Mouse (Mus musculus): ENCODE data around the gene Bach2. TPM values are rescaled to one million over a fixed set of nuclear protein-coding genes. Genes with fewer than 3 reads are reported as not detected.

Gene Bach2
- polyA plus RNA-seq, 1 experiment from 2014 or later, result 29.9 TPM

DNA sequence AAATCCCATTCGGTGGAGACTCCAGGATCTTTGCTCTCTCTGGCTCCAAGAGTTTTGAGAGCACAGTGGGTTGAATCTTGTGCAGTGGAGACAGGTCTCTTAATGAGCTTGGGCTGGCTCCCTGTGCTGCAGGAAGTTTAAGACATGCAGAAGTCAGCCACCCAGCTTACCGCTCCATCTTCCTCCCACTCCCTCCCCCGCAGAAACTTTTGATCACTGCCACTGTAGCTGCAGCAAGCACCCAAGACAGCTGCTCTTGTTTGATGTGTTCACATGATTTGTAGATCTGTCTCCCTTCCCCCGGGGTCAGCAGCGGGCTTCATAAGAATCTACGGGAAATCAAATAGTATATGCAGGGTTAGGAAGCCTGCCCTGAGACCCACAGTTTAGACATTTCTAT is 321.6 kb downstream of the Bach2 start:
- H3K36me3 ChIP-seq (ENCODE audit: control insufficient read depth, insufficient read depth, low read length), result peaks cover 5% of the 10 kb centered on the region
- no peak overlapping the region for H3K4me3 ChIP-seq (ENCODE audit: low read depth, low read length)
- H3K9me3 ChIP-seq (ENCODE audit: control insufficient read depth, low read length), result no peaks in the 10 kb centered on the region
- ATAC-seq (ENCODE audit: insufficient read depth, low FRiP score, low TSS enrichment) (no peak), DNase-seq (ENCODE audit: low spot score) (peak; percentile 49)
- H3K9ac ChIP-seq (ENCODE audit: low read length), result no peak overlapping the region
- H3K4me2 ChIP-seq (ENCODE audit: low read depth), result no peak overlapping the region
- WGBS, result 31% methylated on average over 6 of the region's 6 CpGs
- H3K27me3 ChIP-seq (ENCODE audit: control insufficient read depth, insufficient read depth, low read length), result no peaks in the 10 kb centered on the region
- peaks cover 12% of the 10 kb centered on the region; the same call in 1 of the 2 replicates for H3K4me1 ChIP-seq (ENCODE audit: control insufficient read depth, insufficient read depth, low read length)
- no peak overlapping the region for H3K27ac ChIP-seq (ENCODE audit: low read depth, low read length)

DNA sequence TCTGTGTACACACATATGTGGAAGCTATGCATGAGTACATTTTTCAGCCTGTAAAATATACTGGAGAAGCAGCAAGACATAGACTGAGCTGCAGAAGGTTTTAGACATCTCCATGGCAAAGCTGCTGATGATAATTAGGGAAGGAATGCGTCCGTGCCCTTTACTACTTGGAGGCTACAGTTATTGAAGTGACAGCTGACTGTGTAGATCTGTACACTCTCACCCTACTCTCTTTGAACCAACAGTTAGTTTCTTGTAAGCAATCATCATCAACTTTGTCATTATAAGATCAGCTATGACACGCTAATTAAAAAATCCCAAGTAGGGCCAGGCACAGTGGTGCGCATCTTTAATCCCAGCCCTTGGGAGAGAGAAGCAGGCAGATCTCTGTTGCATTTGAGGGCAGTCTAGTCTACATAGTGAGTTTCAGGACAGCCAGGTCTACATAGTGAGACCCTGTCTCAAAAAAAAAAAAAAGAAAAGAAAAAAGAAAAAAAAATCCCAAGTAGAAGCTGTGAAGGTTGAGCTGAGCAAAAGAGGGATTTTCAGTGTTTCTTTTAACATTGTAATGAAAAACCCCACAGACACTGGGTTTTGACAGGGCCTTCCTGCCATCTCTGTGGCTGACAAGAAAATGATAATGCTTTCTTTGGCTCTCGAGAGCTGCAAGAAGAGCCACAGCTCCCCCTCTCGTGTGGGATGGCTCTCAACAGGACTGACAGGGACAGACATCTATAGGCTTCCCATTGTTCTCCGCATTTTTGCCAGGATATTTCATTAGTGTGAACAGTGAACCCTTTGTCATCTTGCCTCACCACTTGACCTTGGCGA is 322.3 kb downstream of the Bach2 start:
- Histone ChIP-seq H3K4me3 (ENCODE audit: low read depth, low read length) (no peak overlapping the region), H3K9me3 (ENCODE audit: control insufficient read depth, low read length) (no peaks in the 10 kb centered on the region), H3K4me1 (ENCODE audit: control insufficient read depth, insufficient read depth, low read length) (peaks cover 12% of the 10 kb centered on the region; the same call in 1 of the 2 replicates), H3K4me2 (ENCODE audit: low read depth) (no peak overlapping the region), H3K9ac (ENCODE audit: low read length) (no peak overlapping the region), H3K27ac (ENCODE audit: low read depth, low read length) (peak overlapping the region; percentile 67; the same call in 1 of the 2 replicates), H3K27me3 (ENCODE audit: control insufficient read depth, insufficient read depth, low read length) (no peaks in the 10 kb centered on the region), H3K36me3 (ENCODE audit: control insufficient read depth, insufficient read depth, low read length) (peaks cover 5% of the 10 kb centered on the region)
- 51% methylated on average over 8 of the region's 8 CpGs for WGBS
- DNase-seq (ENCODE audit: low spot score) (peak; percentile 60), ATAC-seq (ENCODE audit: insufficient read depth, low FRiP score, low TSS enrichment) (0 out of 2 replicates have a peak, but pooled peaks have one; percentile 32)

DNA sequence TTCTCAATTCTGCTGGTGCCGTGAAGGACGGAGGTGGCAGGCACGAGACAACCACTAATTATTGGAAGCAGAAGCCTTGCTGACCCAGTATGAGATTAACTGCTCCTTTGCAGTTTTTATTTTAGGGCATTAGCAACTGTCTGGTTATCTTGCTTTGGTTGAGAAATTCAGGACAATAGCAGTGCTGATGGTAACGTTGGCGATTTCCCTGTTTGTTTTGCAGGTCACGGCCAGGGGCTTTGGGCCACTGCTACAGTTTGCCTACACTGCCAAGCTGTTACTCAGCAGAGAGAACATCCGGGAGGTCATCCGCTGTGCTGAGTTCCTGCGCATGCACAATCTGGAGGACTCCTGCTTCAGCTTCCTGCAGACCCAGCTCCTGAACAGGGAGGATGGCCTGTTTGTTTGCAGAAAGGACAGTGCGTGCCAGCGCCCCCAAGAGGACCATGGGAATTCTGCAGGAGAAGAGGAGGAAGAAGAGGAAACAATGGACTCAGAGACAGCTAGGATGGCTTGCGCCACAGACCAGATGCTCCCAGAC is 323.0 kb downstream of the Bach2 start:
- WGBS, result 43% methylated on average over 12 of the region's 12 CpGs
- H3K4me3 ChIP-seq (ENCODE audit: low read depth, low read length), result no peak overlapping the region
- ATAC-seq (ENCODE audit: insufficient read depth, low FRiP score, low TSS enrichment) (peak; percentile 67), DNase-seq (ENCODE audit: low spot score) (peak; percentile 55)
- no peak overlapping the region for H3K9ac ChIP-seq (ENCODE audit: low read length)
- no peak overlapping the region for H3K4me2 ChIP-seq (ENCODE audit: low read depth)
- H3K9me3 ChIP-seq (ENCODE audit: control insufficient read depth, low read length), result no peaks in the 10 kb centered on the region
- H3K27me3 ChIP-seq (ENCODE audit: control insufficient read depth, insufficient read depth, low read length), result no peaks in the 10 kb centered on the region
- H3K36me3 ChIP-seq (ENCODE audit: control insufficient read depth, insufficient read depth, low read length), result peaks cover 5% of the 10 kb centered on the region
- peaks cover 12% of the 10 kb centered on the region; the same call in 1 of the 2 replicates for H3K4me1 ChIP-seq (ENCODE audit: control insufficient read depth, insufficient read depth, low read length)
- H3K27ac ChIP-seq (ENCODE audit: low read depth, low read length), result peak overlapping the region; percentile 67; the same call in 1 of the 2 replicates

DNA sequence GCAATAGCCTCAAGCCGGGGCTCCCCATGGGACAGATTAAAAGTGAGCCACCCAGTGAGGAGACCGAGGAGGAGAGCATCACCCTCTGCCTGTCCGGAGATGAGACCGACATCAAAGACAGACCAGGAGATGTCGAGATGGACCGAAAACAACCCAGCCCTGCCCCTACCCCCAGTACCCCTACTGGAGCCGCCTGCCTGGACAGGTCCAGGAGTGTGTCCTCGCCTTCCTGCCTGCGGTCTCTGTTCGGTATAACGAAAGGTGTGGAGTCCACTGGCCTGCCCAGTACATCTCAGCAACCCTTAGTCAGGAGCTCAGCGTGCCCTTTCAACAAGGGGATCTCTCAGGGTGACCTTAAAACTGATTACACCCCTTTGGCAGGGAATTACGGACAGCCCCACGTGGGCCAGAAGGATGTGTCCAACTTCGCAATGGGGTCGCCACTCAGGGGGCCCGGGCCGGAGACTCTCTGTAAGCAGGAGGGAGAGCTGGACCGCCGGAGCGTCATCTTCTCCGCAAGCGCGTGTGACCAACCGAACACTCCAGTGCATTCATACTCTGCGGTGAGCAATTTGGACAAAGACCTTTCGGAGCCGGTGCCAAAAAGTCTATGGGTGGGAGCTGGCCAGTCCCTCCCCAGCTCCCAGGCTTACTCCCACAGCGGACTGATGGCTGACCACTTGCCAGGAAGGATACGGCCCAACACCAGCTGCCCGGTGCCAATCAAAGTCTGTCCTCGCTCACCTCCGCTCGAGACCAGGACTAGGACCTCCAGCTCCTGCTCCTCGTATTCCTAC is 323.9 kb downstream of the Bach2 start:
- 96% methylated on average over 35 of the region's 35 CpGs for WGBS
- H3K27ac ChIP-seq (ENCODE audit: low read depth, low read length), result no peak overlapping the region

DNA sequence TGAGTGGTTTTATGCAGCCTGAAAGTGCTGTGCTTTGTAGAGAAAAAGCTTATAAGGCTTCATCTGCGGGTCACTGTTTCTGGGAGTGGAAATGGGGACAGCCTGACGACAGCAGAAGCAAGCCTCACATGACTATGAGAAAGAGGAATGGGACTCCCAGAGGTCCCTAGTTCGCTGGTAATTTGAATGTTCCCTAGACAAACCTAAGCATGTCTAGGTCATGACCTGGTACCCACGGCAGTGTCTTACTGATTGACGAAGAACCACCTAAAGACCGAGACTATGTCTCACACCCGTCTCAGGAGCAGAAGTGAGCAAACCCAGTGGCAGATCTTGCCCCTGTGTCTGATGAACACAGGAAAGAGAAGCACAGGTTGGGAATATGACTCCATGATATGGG is 325.8 kb downstream of the Bach2 start:
- ATAC-seq (ENCODE audit: insufficient read depth, low FRiP score, low TSS enrichment) (no peak), DNase-seq (ENCODE audit: low spot score) (no peak)
- H3K4me2 ChIP-seq (ENCODE audit: low read depth), result no peak overlapping the region
- no peak overlapping the region for H3K4me3 ChIP-seq (ENCODE audit: low read depth, low read length)
- H3K4me1 ChIP-seq (ENCODE audit: control insufficient read depth, insufficient read depth, low read length), result peaks cover 12% of the 10 kb centered on the region; the same call in 1 of the 2 replicates
- no peaks in the 10 kb centered on the region for H3K27me3 ChIP-seq (ENCODE audit: control insufficient read depth, insufficient read depth, low read length)
- peaks cover 5% of the 10 kb centered on the region for H3K36me3 ChIP-seq (ENCODE audit: control insufficient read depth, insufficient read depth, low read length)
- H3K9ac ChIP-seq (ENCODE audit: low read length), result no peak overlapping the region
- no peaks in the 10 kb centered on the region for H3K9me3 ChIP-seq (ENCODE audit: control insufficient read depth, low read length)
- 88% methylated on average over 7 of the region's 7 CpGs for WGBS
- H3K27ac ChIP-seq (ENCODE audit: low read depth, low read length), result no peak overlapping the region

More for the DNA sequence above, 323.9 kb downstream of the Bach2 start:
- Histone ChIP-seq H3K36me3 (ENCODE audit: control insufficient read depth, insufficient read depth, low read length) (peaks cover 5% of the 10 kb centered on the region), H3K9ac (ENCODE audit: low read length) (no peak overlapping the region), H3K4me2 (ENCODE audit: low read depth) (no peak overlapping the region), H3K4me1 (ENCODE audit: control insufficient read depth, insufficient read depth, low read length) (peaks cover 12% of the 10 kb centered on the region; the same call in 1 of the 2 replicates), H3K27me3 (ENCODE audit: control insufficient read depth, insufficient read depth, low read length) (no peaks in the 10 kb centered on the region), H3K4me3 (ENCODE audit: low read depth, low read length) (no peak overlapping the region), H3K9me3 (ENCODE audit: control insufficient read depth, low read length) (no peaks in the 10 kb centered on the region)
- ATAC-seq (ENCODE audit: insufficient read depth, low FRiP score, low TSS enrichment) (peak; percentile 21; the same call in 1 of the 2 replicates), DNase-seq (ENCODE audit: low spot score) (no peak)

DNA sequence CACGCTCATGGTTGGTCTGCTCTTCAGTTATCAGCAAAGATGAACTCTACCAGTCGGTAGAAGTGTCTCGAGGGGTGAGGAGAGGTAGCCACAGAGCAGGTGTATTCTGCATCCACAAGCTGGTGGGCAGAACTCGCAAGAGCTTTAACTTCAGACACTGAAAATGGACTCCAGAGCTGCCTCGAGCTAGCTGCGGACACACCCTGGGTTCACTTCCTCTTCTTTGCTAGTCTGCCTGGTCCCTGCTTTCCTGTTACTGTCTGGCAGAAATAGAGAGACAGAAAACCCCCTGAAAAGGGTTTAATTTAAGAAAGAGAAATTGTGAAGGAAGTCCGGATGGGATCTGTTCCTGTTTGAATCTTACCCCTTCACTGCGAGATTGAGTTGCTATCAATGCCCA is 326.3 kb downstream of the Bach2 start:
- H3K4me2 ChIP-seq (ENCODE audit: low read depth), result no peak overlapping the region
- peaks cover 5% of the 10 kb centered on the region for H3K36me3 ChIP-seq (ENCODE audit: control insufficient read depth, insufficient read depth, low read length)
- no peak overlapping the region for H3K27ac ChIP-seq (ENCODE audit: low read depth, low read length)
- ATAC-seq (ENCODE audit: insufficient read depth, low FRiP score, low TSS enrichment) (no peak), DNase-seq (ENCODE audit: low spot score) (no peak)
- no peaks in the 10 kb centered on the region for H3K27me3 ChIP-seq (ENCODE audit: control insufficient read depth, insufficient read depth, low read length)
- H3K4me3 ChIP-seq (ENCODE audit: low read depth, low read length), result no peak overlapping the region
- H3K9ac ChIP-seq (ENCODE audit: low read length), result no peak overlapping the region
- WGBS, result 94% methylated on average over 8 of the region's 8 CpGs
- no peaks in the 10 kb centered on the region for H3K9me3 ChIP-seq (ENCODE audit: control insufficient read depth, low read length)
- peaks cover 15% of the 10 kb centered on the region for H3K4me1 ChIP-seq (ENCODE audit: control insufficient read depth, insufficient read depth, low read length)

DNA sequence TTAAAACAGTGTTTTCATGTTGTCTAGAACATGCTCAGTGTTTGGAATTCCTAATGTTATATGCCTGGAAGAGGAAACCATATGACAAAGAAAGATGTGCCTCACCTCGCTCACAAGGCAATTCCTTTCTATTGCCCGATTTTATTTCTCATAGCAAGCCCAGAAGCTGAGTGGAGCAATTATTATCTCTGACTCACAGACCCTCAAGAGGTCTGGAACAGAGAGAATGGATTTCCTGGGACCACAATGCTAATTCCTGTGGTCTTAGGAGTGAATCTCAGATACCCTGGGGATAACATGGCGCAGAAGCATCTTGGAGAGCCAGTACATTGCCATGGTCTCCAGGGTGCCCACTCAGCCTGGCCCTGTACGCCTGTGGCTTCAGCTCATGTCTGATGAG is 330.4 kb downstream of the Bach2 start:
- no peaks in the 10 kb centered on the region for H3K36me3 ChIP-seq (ENCODE audit: control insufficient read depth, insufficient read depth, low read length)
- H3K4me3 ChIP-seq (ENCODE audit: low read depth, low read length), result no peak overlapping the region
- ATAC-seq (ENCODE audit: insufficient read depth, low FRiP score, low TSS enrichment) (no peak), DNase-seq (ENCODE audit: low spot score) (no peak)
- 79% methylated on average over 4 of the region's 4 CpGs for WGBS
- no peak overlapping the region for H3K27ac ChIP-seq (ENCODE audit: low read depth, low read length)
- H3K9me3 ChIP-seq (ENCODE audit: control insufficient read depth, low read length), result no peaks in the 10 kb centered on the region
- H3K9ac ChIP-seq (ENCODE audit: low read length), result no peak overlapping the region
- no peaks in the 10 kb centered on the region for H3K27me3 ChIP-seq (ENCODE audit: control insufficient read depth, insufficient read depth, low read length)
- H3K4me1 ChIP-seq (ENCODE audit: control insufficient read depth, insufficient read depth, low read length), result peaks cover 10% of the 10 kb centered on the region
- no peak overlapping the region for H3K4me2 ChIP-seq (ENCODE audit: low read depth)

DNA sequence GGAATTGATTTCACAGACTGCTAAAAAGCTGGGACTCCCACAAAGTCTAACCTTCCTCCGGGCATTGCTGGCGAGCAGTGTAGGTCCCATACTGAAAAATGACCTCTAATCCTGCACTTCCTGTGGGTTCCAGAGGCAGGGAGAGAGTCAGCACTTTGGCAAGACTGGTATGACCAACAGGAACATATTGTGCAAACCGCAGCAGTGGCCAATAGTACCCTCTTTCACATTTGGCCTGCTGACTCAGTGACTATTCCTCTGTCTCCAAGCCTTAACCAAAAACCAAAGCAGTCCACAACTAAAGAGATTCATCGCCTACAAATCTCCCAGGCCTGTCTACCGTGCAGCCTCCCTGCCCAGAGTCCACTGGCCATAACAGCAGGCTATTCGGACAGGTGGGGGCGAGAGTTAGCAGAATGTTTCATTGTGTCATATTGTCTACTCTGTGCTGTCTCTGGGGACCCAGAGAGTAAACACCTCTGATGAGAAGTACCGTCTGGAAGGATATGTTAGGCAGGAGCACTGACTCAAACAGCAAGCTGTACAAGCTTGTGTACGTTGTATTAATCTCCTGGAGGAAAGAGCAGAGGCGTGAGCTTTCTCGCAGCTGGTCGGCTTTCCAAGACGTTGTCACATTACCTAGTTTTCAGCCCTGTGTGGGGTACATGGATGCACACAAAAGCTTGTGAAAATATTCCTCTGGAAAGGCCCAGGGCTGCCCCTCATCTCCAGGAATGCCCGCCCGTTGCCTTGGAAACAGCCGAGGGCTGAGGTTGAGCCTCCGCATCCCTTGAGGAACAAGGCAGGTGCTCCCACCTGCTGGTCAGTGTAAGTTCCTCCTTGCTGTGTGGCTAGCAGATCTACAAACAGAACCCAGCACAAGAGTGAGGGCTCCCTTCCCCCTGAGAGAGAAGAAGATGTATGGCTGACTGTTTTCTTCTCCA is 331.7 kb downstream of the Bach2 start:
- Histone ChIP-seq H3K27me3 (ENCODE audit: control insufficient read depth, insufficient read depth, low read length) (no peaks in the 10 kb centered on the region), H3K9ac (ENCODE audit: low read length) (no peak overlapping the region), H3K36me3 (ENCODE audit: control insufficient read depth, insufficient read depth, low read length) (no peaks in the 10 kb centered on the region), H3K4me2 (ENCODE audit: low read depth) (no peak overlapping the region), H3K4me3 (ENCODE audit: low read depth, low read length) (no peak overlapping the region), H3K9me3 (ENCODE audit: control insufficient read depth, low read length) (no peaks in the 10 kb centered on the region), H3K4me1 (ENCODE audit: control insufficient read depth, insufficient read depth, low read length) (peaks cover 10% of the 10 kb centered on the region), H3K27ac (ENCODE audit: low read depth, low read length) (0 out of 2 replicates have a peak overlapping the region, but pooled peaks have one; percentile 44)
- peak; percentile 46 for DNase-seq (ENCODE audit: low spot score)
- 0 out of 2 replicates have a peak, but pooled peaks have one; percentile 28 for ATAC-seq (ENCODE audit: insufficient read depth, low FRiP score, low TSS enrichment)
- WGBS, result 58% methylated on average over 17 of the region's 17 CpGs

Data from neural tube, embryonic 11.5 days (tissue).